Mouse (Mus musculus): ENCODE results near the gene Tspan5.

DNA sequence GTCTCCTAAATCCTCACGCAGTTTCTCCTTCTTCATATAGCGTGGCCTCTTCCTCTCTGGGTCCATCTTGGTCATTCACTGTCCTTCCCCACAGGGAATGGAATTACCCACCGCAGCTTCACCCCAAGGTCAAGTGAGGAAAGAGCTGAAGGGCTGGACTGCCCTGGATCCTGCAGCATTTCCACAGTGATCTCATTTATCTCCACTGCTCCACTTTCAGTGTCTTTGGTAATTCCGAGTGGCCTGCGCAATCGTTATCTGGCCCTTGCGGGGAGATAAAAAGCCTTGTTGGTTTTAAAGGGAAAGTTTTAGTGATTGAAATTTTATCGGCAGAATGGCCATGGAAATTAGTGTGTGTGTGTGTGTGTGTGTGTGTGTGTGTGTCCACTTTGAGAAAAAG lies 14.4 kb upstream of the Tspan5 start:
- no peak for TF ChIP-seq CTCF (IDR thresholded peaks at IDR 0.05; ENCODE audit: low read depth)
- TF ChIP-seq EP300 (IDR thresholded peaks at IDR 0.05; ENCODE audit: low read depth): no peak

Data from liver, embryonic 14.5 days (tissue).